Mouse (Mus musculus) gastrocnemius, adult 8-10 months (tissue): ENCODE measurements around the gene Fis1. TPM values are rescaled to one million over a fixed set of nuclear protein-coding genes. Genes with fewer than 3 reads are reported as not detected.

Experiments used
- DNase-seq, 2 experiments: peaks; one replicate each; pipeline ENCODE4 v3.0.0; 2022; ENCODE audit warnings: low spot score in 2 of 2
- total RNA-seq, 4 experiments: library from RNA; stranded (reverse); gene quantifications; 2 replicates each; pipeline ENCODE4 v1.2.4; 2022

Gene Fis1
- total RNA-seq, 4 experiments from 2014 or later = 185 to 202 (median 194) TPM

DNA sequence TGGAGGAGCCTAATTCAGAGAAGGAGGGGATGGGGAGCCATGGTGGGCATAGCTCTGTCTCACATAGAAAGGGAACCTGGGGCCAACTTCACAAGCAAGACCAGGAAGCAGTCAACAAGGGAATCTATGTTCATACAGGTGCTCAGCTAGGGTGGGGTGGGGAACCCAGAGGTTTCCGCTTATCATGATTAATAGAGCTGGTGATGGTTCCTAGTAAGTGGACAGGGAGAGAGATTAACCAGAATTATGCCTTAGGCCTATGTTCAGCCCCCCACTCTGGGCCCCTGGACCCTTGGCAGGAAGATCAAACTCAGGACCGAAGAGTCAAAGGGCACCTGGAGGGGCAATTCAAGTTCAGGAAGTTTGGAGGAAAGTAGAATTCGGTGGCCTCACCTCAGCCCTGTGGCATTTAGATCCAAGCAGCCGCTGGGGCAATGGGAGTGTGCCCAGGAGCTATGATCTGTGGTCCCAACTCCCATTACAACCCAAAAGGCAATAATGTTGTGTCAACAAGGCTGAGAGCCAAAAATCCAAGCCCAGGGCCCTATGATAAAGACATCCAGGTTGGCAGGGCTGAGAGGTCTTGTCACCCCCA lies 13.9 kb downstream of the Fis1 start:
- DNase-seq = no peak

DNA sequence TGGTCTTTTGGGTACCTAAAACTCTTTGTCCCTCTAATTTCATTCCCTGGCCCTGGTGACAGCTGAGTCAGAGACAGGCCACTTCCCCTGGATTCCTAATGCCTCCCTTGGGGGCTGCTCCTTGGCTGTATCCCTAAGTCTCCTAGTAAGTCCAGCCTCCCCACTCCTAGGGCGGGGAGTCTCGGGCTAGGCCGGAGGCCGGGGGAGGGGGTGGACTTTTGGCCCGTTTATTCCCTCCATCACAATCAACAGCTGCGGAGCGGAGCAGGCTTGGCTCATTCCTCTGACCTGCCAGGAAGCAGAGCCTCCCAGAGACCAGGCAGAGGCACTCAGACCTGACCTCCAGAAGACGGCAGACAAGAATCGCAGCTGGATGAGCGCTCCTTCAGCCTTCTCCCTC lies 14.5 kb downstream of the Fis1 start:
- peak; percentile 62 to 78 for DNase-seq

DNA sequence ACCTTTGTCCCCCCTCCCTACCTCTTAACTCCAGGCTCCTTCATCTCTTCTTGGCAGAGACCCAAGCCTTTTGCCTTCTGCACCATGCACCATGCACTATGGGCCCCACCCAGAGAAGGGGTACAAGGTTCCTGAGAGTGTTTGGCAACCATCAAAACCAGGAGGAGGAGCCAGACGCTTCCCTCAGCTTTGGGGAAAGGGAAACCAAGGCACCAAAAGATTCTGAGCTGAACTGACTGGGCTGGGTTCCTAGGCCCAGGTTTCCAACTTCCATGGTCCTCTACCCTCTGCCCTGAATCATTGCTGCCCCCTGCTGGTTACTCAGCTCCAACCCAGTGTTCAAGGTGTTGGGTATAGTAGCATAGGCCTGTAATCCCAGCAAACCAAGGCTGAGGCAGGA lies 17.6 kb downstream of the Fis1 start:
- peak in 1 of 2 experiments; percentile 47 for DNase-seq

DNA sequence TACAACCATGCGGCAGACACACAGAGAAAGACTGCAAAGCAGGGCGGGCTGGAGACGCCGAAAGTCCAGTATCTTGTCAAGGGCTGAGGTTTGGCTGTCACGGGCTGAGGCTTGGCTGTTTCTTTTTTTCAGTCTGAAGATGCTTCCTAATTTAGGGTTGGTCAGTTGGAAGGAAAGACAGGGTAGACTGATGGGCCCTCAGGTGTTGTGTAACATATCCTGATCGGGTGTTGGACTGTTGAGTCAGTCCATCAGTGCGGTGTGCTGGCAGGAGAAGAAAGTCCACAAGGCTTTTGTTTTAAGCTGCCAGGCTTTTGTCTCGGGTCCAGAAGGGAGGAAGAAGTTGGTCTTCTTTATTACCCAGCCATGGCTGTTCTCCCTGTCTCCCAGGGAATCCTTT lies 20.6 kb downstream of the Fis1 start:
- DNase-seq = no peak

DNA sequence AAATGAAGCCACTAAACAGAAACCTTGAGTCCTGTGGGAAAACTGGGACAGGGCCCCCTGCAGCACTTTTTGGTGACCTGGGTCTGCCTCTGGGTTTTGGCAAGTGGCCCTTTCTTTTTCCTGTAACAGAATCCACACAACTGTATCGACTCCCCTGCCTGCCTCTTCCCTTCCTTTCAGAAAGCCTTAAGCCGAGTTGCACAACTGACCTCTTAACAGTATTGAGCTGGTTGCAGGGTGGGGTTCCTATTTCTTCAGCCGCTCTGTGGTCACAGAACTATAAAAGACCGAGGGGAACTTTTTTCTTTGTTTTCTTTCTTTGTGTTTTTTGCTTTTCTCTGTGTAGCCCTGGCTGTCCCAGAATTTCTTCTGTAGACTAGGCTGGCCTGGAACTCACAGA lies 24.7 kb downstream of the Fis1 start:
- DNase-seq = no peak

DNA sequence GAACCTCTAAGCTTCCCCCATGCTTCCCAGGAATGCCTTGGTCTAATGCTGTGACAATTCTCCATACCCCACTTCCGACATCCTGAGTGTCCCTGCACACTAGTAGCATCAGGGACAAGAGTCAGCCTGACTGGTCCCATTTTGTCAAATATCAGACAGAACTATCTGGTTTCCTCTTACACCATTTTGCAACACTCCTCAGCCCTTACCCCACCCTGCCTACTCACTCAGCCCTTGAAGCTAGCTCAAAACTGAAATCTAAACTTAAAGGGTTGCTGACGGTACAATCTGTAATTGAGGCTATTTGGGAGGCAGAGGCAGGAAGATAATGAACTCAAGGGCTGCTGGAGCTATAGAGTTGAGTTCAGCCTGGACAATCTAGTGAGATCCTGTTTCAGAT lies 26.7 kb downstream of the Fis1 start:
- DNase-seq = no peak

DNA sequence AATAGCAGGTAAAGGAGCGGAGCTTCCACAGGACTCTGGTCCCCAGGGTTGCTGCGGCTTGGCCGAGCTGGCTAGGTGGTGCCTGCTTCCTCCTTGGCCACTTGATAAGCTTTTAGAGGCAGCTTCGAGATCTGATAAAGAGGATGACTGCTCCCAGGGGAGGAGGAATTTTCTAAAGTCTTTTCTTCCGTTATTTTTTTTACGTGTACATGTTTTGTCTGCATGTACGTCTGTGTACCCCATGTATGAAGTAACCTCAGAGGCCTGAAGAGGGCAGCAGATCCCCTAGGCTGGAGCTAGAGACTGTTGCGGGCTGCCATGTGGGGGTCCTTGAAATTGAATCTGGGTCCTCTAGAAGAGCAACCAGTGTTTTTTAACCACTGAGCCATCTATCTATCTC lies 27.9 kb downstream of the Fis1 start:
- DNase-seq = no peak

DNA sequence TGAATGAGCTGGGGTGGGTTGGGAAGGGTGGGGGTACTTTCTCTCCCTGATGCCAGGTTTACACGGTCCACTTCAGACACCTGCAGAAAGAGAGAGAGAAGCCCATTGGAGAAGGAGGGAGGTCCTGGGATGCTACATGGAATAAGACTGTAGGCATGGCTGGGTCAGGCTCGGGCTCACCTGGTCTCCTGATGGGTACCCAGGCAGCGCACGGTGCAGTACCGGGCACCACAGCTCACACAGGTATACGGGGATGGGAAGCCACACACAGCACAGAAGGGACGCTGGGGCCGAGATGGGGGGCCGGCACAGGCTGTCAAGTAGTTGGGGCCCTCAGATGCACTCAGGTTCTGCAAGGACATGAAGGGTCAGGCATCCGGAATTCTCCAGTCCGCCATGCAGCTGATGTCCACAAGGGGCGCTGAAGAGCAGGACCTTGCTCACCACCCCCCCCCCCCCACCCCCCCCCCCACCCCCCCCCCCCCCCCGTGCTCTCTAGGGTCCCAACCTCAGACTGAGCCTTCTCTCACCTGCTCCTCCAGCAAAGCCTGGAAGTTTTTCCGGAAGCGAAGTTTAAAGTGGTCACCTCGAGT lies 29.4 kb downstream of the Fis1 start:
- no peak for DNase-seq

DNA sequence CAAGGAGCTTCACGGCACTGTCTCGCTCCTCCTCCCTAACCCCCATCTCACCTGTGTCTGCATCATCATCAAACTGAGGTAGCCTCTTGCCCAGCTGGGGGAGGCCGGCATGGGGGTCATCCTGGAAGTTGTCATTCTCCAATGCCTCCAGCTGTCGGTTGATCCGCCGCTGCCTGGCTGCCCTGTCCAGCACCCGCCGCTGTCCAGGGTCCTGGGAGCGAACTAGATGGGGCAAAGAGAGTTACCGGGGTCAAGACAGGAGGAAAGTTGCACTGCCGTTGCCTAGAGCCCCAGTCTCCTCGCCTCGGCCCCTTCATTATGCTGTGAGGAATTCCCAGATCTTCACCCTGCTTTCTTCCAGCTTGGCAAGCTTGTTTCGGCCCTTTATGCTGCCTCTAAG lies 31.8 kb downstream of the Fis1 start:
- no peak for DNase-seq

DNA sequence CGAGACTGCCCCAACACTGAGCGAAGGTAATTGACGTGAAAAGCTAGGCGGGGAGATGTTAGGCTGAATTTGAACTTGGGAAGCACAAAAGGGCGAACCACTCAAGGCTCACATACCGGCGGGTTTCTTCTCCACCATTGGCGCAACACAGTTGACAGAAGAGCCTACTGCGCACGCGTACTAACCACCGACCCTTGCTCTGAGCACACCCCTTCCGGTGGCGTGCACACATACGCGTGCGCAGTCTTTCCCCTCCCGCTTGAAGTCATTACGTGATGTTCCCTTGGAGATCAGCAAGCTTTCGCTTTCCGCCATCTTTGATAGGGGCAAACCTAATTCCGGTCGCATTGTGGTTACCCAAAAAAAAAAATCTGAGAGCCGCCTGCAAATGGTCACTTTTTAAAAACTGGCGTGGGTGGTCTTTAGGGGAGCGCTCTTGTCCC lies 33.6 kb downstream of the Fis1 start, which contains the start of gene Plod3:
Gene Plod3 (plus strand): TSS at position 325 of the 443 bp plus-strand sequence.
- peak; percentile 92 to 97 for DNase-seq

DNA sequence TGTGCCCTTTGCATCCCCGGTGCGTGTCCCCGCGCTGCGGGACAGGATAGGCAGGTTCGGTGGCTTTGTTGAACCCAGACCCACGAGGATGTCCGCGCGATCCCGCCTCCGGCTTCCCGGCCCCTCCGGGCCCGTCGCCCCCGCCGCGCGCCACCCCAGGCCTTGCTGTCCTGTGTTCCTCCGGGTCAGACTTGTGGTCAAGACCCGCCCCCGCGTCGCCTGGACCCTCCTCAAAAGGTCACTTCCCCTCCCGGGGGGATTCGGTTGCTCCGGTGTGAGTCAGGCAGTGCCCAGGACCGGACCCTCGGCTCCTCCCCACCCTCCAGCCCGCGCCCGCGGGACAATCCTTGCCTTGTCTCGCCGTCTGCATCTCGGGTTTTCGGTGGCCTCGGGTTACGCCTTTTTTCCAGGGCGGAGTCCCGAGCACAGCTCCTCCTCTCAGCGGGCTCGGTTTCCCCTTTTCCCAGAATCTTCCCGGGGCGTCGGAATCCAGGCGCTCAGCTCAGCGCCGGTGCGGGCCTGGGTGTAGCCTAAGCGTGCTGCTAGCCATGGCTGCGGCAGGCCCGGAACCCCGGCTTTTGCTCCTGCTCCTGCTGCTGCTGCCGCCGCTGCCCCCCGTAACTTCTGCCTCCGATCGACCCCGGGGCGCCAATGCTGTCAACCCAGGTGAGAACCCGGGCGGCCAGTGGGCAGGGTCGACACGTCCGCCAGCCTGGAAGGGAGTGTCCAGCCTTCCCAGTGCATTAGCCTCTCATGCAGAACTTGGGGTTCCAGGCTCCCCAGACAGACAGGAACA lies 34.3 kb downstream of the Fis1 start:
- peak; percentile 77 to 81 for DNase-seq

DNA sequence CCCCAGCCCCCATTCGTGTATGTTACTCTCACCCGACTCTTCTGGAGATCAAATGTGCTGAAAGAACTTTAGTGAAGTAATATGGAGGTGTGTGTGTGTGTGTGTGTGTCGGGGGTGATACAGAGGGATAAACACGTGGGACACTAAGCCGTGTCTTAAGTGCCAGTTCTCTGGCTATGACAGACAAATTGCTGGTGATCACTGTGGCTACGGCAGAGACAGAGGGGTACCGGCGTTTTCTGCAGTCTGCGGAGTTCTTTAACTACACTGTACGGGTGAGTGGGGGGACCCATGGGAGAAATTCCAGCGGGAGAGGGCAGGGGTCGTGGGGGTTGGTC lies 34.8 kb downstream of the Fis1 start, which contains the start of gene Znhit1:
Gene Znhit1 (minus strand): TSS at position 88 of the 338 bp plus-strand sequence.
- DNase-seq = no peak

DNA sequence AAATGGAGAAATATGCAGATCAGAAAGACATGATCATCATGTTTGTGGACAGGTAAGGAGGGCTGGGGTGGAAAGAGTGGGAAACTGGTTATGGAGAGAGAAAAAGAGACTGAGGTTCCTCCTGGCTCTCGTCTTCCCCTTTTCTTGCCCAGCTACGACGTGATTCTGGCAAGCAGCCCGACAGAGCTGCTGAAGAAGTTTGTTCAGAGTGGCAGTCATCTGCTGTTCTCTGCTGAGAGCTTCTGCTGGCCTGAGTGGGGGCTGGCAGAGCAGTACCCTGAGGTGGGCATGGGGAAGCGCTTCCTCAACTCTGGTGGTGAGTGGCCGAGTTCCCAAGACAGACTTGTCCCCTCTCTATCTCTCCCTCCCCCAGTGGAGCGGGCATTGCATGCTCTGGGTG lies 35.3 kb downstream of the Fis1 start:
- DNase-seq = no peak

DNA sequence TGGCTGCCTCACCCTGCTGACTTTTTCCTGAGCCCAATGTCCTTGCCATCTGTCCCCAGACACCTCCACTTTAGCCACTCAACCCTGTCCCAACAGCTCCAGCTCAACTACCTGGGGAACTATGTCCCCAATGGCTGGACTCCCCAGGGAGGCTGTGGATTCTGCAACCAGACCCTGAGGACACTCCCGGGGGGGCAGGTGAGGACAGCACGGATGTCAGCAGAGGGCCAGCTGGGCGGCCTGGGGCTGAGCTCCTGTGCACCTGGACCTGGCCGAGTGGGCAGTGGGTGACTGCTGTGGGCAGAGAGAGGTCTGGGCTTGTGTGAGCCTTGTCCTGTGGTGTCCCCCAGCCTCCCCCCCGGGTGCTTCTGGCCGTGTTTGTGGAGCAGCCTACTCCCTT lies 36.7 kb downstream of the Fis1 start:
- no peak for DNase-seq

DNA sequence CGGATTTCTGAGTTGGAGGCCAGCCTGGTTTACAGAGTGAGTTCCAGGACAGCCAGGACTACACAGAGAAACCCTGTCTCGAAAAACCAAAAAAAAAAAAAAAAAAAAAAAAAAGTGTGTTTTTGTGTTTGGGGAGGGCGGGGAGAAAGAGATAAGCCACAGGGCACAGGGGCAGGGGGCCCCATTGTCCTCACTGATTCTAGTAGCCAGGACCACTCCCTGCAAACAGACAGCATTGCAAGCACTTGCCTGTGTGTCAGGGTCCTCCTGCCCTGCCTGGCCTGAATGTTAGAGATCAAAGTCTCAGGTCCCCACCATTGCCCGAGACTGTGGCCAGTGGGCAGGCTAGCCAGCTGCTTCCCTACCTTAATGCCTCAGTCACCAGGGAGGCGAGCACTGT lies 46.4 kb downstream of the Fis1 start:
- no peak for DNase-seq

DNA sequence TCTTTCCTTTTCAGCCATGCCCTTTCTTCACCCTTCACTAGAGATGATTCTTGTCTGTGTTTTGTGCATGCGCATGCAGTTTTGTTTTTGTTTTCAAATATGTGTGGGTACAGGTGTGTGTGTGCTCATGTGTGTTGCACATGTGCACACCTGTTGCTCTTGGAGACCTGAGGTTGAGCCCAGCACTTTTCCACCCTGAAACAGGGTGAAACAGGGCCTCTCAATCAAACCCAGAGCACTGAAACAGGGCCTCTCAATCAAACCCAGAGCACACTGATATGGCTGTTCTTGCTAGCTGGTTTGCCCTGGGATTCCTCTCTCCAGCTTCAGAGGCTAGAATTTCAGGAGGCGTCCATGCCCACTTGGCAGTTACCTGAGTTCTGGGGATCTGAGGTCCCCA lies 47.5 kb downstream of the Fis1 start:
- no peak for DNase-seq

DNA sequence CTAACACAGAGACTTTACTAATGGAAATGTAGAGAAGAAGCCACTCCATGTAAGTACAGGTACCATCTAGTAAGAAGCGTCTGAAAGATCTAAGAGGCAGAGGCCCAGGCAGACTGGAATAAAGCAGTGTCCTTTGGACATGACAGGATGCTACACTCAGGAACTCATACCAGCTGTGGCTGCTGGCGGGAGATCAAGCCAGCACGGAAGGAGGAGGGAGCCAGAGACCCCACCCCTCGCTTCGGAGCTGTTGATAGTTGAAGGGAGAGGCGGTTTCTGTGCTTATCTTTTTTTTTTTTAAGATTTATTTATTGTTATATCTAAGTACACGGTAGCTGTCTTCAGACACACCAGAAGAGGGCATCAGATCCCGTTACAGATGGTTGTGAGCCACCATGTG lies 54.2 kb downstream of the Fis1 start:
- no peak for DNase-seq

DNA sequence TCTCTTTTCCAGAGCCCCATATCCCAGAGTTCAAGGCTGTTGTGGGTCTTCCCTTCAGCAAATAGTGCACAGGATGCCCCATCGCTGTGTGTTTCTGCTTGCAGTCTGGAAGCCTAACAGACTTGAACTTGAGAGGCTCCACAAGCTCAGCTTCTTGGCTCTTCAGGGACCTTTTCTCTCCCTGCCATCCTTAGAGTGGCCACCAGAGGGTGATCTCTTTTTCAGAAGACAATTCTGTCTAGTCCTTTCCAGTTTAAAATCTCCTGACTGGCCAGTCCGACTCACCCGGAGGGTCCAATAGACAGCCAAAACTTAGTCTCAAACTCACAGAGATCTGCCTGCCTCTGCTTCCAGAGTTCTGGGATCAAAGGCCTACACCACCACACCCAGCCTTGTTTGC lies 56.9 kb downstream of the Fis1 start:
- DNase-seq = no peak

DNA sequence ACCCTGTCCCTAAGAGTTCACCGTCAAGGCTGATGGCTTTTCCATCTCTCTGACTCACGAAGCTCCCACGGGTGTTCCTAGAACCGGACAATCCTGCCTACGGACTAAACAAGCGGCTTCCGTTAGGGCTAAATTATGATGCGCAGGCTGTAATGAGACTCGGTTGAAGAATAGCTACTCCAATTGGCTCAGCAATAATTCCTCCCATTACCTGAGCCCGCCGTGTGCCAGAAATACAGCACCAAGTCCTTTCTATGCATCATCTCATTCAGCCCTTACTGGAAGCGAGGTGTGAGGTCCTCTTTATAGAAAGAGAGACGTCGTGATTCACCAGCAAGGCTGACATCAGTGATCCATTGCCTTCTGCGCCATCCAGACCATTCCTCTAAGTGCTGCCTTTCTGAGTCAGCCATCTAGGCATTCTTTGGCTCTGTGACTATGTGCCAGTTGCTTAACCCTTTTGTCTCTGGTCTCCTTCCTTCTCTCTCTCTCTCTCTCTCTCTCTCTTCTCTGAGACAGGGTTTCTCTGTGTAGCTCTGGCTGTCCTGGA lies 59.4 kb downstream of the Fis1 start:
- DNase-seq = no peak
